Mouse (Mus musculus) liver, embryonic 14.5 days (tissue): Measurements from ENCODE around the gene Mcoln2. TPM values are rescaled to one million over a fixed set of nuclear protein-coding genes. Genes with fewer than 3 reads are reported as not detected.
A peak's percentile ranks its signal among the peaks of the same experiment; 100 is the strongest.

Source experiments
- ATAC-seq: fragments of 200-750 bp; cut with Nextera tagmentation; 2 replicates; pipeline ENCODE4 v1.8.0; 2017; ENCODE audit warnings: moderate number of reproducible peaks, mild to moderate bottlenecking, moderate library complexity; ENCODE audit not compliant: insufficient read depth
- DNase-seq, 3 experiments: peaks; one replicate each; pipeline ENCODE4 v3.0.0-alpha.2; 2012 to 2013; ENCODE audit warnings: low read depth in 3 of 3, low spot score in 3 of 3
- H3K27ac ChIP-seq: fragments of 300-500 bp; sonication (generic); 2 replicates; pipeline ENCODE4 v1.5.1; 2014; ENCODE audit warnings: moderate library complexity, mild to moderate bottlenecking, control low read depth, inconsistent platforms
- H3K27me3 ChIP-seq: fragments of 300-500 bp; sonication (generic); 2 replicates; pipeline ENCODE4 v1.6.1; 2014; ENCODE audit warnings: mild to moderate bottlenecking, low read length, moderate library complexity; ENCODE audit not compliant: control insufficient read depth, insufficient read depth
- H3K36me3 ChIP-seq: fragments of 300-500 bp; sonication (generic); replicated peaks from 2 replicates; pipeline ENCODE4 v1.6.1; 2014; ENCODE audit warnings: low read depth; ENCODE audit not compliant: control insufficient read depth, insufficient read depth
- H3K4me1 ChIP-seq, 2 experiments: fragments of 200-500 bp in 1 of 2; fragments of 300-500 bp in 1 of 2; sonication (generic) in 1 of 2; replicated peaks; 2 replicates each; pipeline ENCODE4 v1.6.1; 2012 to 2014; ENCODE audit warnings: antibody characterized with exemption in 1 of 2, inconsistent platforms in 1 of 2, low read length in 1 of 2; ENCODE audit not compliant: control insufficient read depth in 2 of 2, insufficient read depth in 2 of 2
- H3K4me2 ChIP-seq: fragments of 300-500 bp; sonication (generic); 2 replicates; pipeline ENCODE4 v1.6.1; 2014; ENCODE audit warnings: low read depth, mild to moderate bottlenecking, control low read depth, moderate library complexity
- H3K4me3 ChIP-seq, 2 experiments: fragments of 200-500 bp in 1 of 2; fragments of 300-500 bp in 1 of 2; sonication (generic) in 1 of 2; 2 replicates each; pipeline ENCODE4 v1.5.1; 2012 to 2014; ENCODE audit warnings: low read depth in 2 of 2, low read length in 2 of 2, mild to moderate bottlenecking in 2 of 2, control low read depth in 1 of 2, inconsistent platforms in 1 of 2, moderate library complexity in 1 of 2; ENCODE audit not compliant: insufficient read depth in 1 of 2
- H3K9ac ChIP-seq: fragments of 300-500 bp; sonication (generic); replicated peaks from 2 replicates; pipeline ENCODE4 v1.6.1; 2014; ENCODE audit warnings: mild to moderate bottlenecking, control low read depth, moderate library complexity
- H3K9me3 ChIP-seq: fragments of 300-500 bp; sonication (generic); 2 replicates; pipeline ENCODE4 v1.6.1; 2016; ENCODE audit warnings: low read length, mixed read lengths; ENCODE audit not compliant: control insufficient read depth
- CTCF ChIP-seq: IDR thresholded peaks from 2 replicates; pipeline ENCODE4 v1.5.1; 2016; ENCODE audit warnings: antibody characterized with exemption, low read depth, control low read depth
- EP300 ChIP-seq: IDR thresholded peaks from 2 replicates; pipeline ENCODE4 v1.6.1; 2016; ENCODE audit warnings: antibody characterized with exemption, low read depth
- WGBS: fragments of 180-500 bp; shearing (Covaris S2); extraction: QIAGEN DNeasy Blood & Tissue Kit; methylation state at CpG from one replicate; pipeline ENCODE4 v1.1.7; 2014; ENCODE audit not compliant: insufficient replicate concordance; 5-methylcytosine and 5-hydroxymethylcytosine counted together
- polyA plus RNA-seq, 2 experiments: library from polyadenylated mRNA; depleted of rRNA in 1 of 2; stranded (reverse) in 1 of 2; unstranded in 1 of 2; fragments of >200 nt; fragmentation: Nextera tagmentation in 1 of 2; extraction: Ambion mirVana in 1 of 2; gene quantifications; 2 replicates each; pipeline versions ENCODE4 v1.2.1 to v1.2.3; 2012 to 2014

Mcoln2 gene
- polyA plus RNA-seq (2012; rRNA removed) (4.6 and 5.9 TPM in 2 replicates), polyA plus RNA-seq (2014; fragmentation: Nextera tagmentation; extraction: Ambion mirVana) (5.5 and 6.5 TPM in 2 replicates)

- no peak for DNase-seq
- no peaks in the 10 kb centered on the region for H3K27me3 ChIP-seq
These were observed at the start of gene Mcoln2 for GRCm38 (mm10) chr3:146149156-146150057. Gene Mcoln2, plus strand, starts transcription at chr3:146149833.

GRCm38 (mm10) chr3:146099925-146100324, 49.7 kb upstream of the Mcoln2 start:
- ATAC-seq, result no peak
- H3K27me3 ChIP-seq, result no peaks in the 10 kb centered on the region
- no peaks in the 10 kb centered on the region for H3K36me3 ChIP-seq
- DNase-seq, result no peak
- no peak overlapping the region for H3K4me2 ChIP-seq
- no peak overlapping the region for H3K9ac ChIP-seq
- H3K4me1 ChIP-seq, result no peaks in the 10 kb centered on the region
- H3K9me3 ChIP-seq, result no peaks in the 10 kb centered on the region
- H3K4me3 ChIP-seq, result no peak overlapping the region
- no peak for TF ChIP-seq EP300
- no peak for TF ChIP-seq CTCF
- no peak overlapping the region for H3K27ac ChIP-seq

More at GRCm38 (mm10) chr3:146149156-146150057, at the start of gene Mcoln2:
- Histone ChIP-seq H3K4me2 (peak within 1 kb of the TSS; percentile 61), H3K9ac (no peak within 1 kb of the TSS), H3K4me1 (peaks cover 0 to 4% of the 10 kb centered on the region in 2 experiments; a peak in 2 of 4 replicates), H3K27ac (no peak within 1 kb of the TSS), H3K36me3 (no peaks in the 10 kb centered on the region), H3K9me3 (no peaks in the 10 kb centered on the region), H3K4me3 (peak within 1 kb of the TSS; percentile 45 to 47)
- TF ChIP-seq CTCF, result no peak
- TF ChIP-seq EP300, result no peak
- peak; percentile 56 for ATAC-seq
- 9% methylated on average over 34 of the region's 34 CpGs for WGBS

GRCm38 (mm10) chr3:146102049-146102448, 47.6 kb upstream of the Mcoln2 start:
- H3K4me2 ChIP-seq, result no peak overlapping the region
- no peak overlapping the region for H3K9ac ChIP-seq
- H3K36me3 ChIP-seq, result no peaks in the 10 kb centered on the region
- no peak overlapping the region for H3K27ac ChIP-seq
- ATAC-seq, result no peak
- no peaks in the 10 kb centered on the region; the same call in 1 of the 2 replicates for H3K27me3 ChIP-seq
- H3K9me3 ChIP-seq, result peaks cover 2% of the 10 kb centered on the region; the same call in 1 of the 2 replicates
- DNase-seq, result no peak
- 37% methylated on average over 6 of the region's 6 CpGs for WGBS
- TF ChIP-seq EP300 (no peak), CTCF (peak; percentile 56)
- no peak overlapping the region for H3K4me3 ChIP-seq
- no peaks in the 10 kb centered on the region for H3K4me1 ChIP-seq

- DNase-seq (no peak), ATAC-seq (peak; percentile 50; the same call in 1 of the 2 replicates)
- Histone ChIP-seq H3K27ac (no peak overlapping the region), H3K9ac (no peak overlapping the region), H3K36me3 (no peaks in the 10 kb centered on the region), H3K4me1 (0 out of 4 replicates have a peak, but pooled peaks cover 0 to 2% of the 10 kb centered on the region in 2 experiments), H3K27me3 (no peaks in the 10 kb centered on the region; the same call in none of the 2 replicates), H3K9me3 (peaks cover 2% of the 10 kb centered on the region; the same call in 1 of the 2 replicates), H3K4me3 (peak overlapping the region; percentile 41 to 42), H3K4me2 (peak overlapping the region; percentile 65)
- 8% methylated on average over 18 of the region's 18 CpGs for WGBS
- TF ChIP-seq EP300 (no peak), CTCF (no peak; the same call in 1 of the 2 replicates)
These were observed 42.4 kb upstream of the Mcoln2 start for GRCm38 (mm10) chr3:146107116-146107849.
